13 mouse cellular contexts compared by ENCODE assay signal in genomic region chr2:59648444-59648843, GRCm38 (mm10). TPM values are rescaled to one million over a fixed set of nuclear protein-coding genes. Genes with fewer than 3 reads are reported as not detected.
DNase-seq lines count a peak whose midpoint lies in the region; ATAC-seq lines count a peak whose summit lies in the region.
"Had no signal": no experiment of that assay in that cellular context is flagged by ENCODE, and none has a peak within 500 bp of the region (broad histone marks: within the 10 kb centered on the region; RNA-seq: fewer than 3 reads in every experiment).

No protein-coding gene starts in this region.

- H3K9me3 ChIP-seq in limb, embryonic 12.5 days = no peaks in the 10 kb centered on the region
- H3K9me3 ChIP-seq in limb, embryonic 10.5 days (replicated peaks) = no peaks in the 10 kb centered on the region
- no peaks in the 10 kb centered on the region for H3K9me3 ChIP-seq in forebrain, embryonic 15.5 days
- no peaks in the 10 kb centered on the region for H3K9me3 ChIP-seq in midbrain, embryonic 10.5 days (replicated peaks)
- H3K9me3 ChIP-seq: embryonic facial prominence, embryonic 15.5 days; heart, embryonic 15.5 days; megakaryocyte, embryonic 14.5 days had no signal

- H3K4me1 ChIP-seq in limb, embryonic 12.5 days (replicated peaks) = peaks cover 56% of the 10 kb centered on the region
- H3K4me1 ChIP-seq in limb, embryonic 10.5 days = peaks cover 68% of the 10 kb centered on the region
- H3K4me1 ChIP-seq in forebrain, embryonic 15.5 days = peaks cover 37% of the 10 kb centered on the region
- peaks cover 38% of the 10 kb centered on the region for H3K4me1 ChIP-seq in midbrain, embryonic 10.5 days

- 14% methylated on average over 12 of the region's 12 CpGs for WGBS in limb, embryonic 12.5 days
- 16% methylated on average over 12 of the region's 12 CpGs for WGBS in limb, embryonic 10.5 days
- 11% methylated on average over 12 of the region's 12 CpGs for WGBS in forebrain, embryonic 15.5 days
- 8% methylated on average over 12 of the region's 12 CpGs for WGBS in midbrain, embryonic 10.5 days

- no peak overlapping the region for H3K9ac ChIP-seq in limb, embryonic 12.5 days (replicated peaks)
- no peak overlapping the region for H3K9ac ChIP-seq in forebrain, embryonic 15.5 days (replicated peaks)
- H3K9ac ChIP-seq: embryonic facial prominence, embryonic 15.5 days; heart, embryonic 15.5 days had no signal

- H3K27ac ChIP-seq in limb, embryonic 12.5 days = 0 out of 2 replicates have a peak overlapping the region, but pooled peaks have one; percentile 29
- H3K27ac ChIP-seq in limb, embryonic 10.5 days = no peak overlapping the region
- no peak overlapping the region for H3K27ac ChIP-seq in forebrain, embryonic 15.5 days (replicated peaks)
- no peak overlapping the region for H3K27ac ChIP-seq in midbrain, embryonic 10.5 days (replicated peaks)
- H3K27ac ChIP-seq: embryonic facial prominence, embryonic 15.5 days; heart, embryonic 15.5 days had no signal

- peaks cover 3% of the 10 kb centered on the region; the same call in 1 of the 2 replicates for H3K36me3 ChIP-seq in limb, embryonic 12.5 days
- peaks cover 54% of the 10 kb centered on the region for H3K36me3 ChIP-seq in limb, embryonic 10.5 days
- no peaks in the 10 kb centered on the region for H3K36me3 ChIP-seq in forebrain, embryonic 15.5 days
- H3K36me3 ChIP-seq in midbrain, embryonic 10.5 days = no peaks in the 10 kb centered on the region
- H3K36me3 ChIP-seq: embryonic facial prominence, embryonic 15.5 days; heart, embryonic 15.5 days had no signal

- no peak overlapping the region for H3K4me2 ChIP-seq in limb, embryonic 12.5 days
- 0 out of 2 replicates have a peak overlapping the region, but pooled peaks have one; percentile 6 for H3K4me2 ChIP-seq in forebrain, embryonic 15.5 days (replicated peaks)
- H3K4me2 ChIP-seq: embryonic facial prominence, embryonic 15.5 days; heart, embryonic 15.5 days had no signal

- no peaks in the 10 kb centered on the region for H3K27me3 ChIP-seq in limb, embryonic 12.5 days
- no peaks in the 10 kb centered on the region for H3K27me3 ChIP-seq in limb, embryonic 10.5 days (ENCODE audit: low read depth, poor library complexity, severe bottlenecking)
- H3K27me3 ChIP-seq in forebrain, embryonic 15.5 days = no peaks in the 10 kb centered on the region
- H3K27me3 ChIP-seq in midbrain, embryonic 10.5 days (ENCODE audit: low read depth, poor library complexity, severe bottlenecking) = peaks cover 81% of the 10 kb centered on the region
- H3K27me3 ChIP-seq: embryonic facial prominence, embryonic 15.5 days; heart, embryonic 15.5 days had no signal

- H3K4me3 ChIP-seq in limb, embryonic 12.5 days (replicated peaks) = no peak overlapping the region
- no peak overlapping the region for H3K4me3 ChIP-seq in limb, embryonic 10.5 days
- no peak overlapping the region for H3K4me3 ChIP-seq in forebrain, embryonic 15.5 days
- H3K4me3 ChIP-seq in midbrain, embryonic 10.5 days = 0 out of 2 replicates have a peak overlapping the region, but pooled peaks have one; percentile 1
- H3K4me3 ChIP-seq: embryonic facial prominence, embryonic 15.5 days; heart, embryonic 15.5 days; megakaryocyte, embryonic 14.5 days had no signal

- ATAC-seq in limb, embryonic 12.5 days (ENCODE audit: insufficient number of reproducible peaks, insufficient read depth, low FRiP score, low TSS enrichment, low read depth) = no peak
- no peak for ATAC-seq in forebrain, embryonic 15.5 days (replicated peaks)
- ATAC-seq: intestine, postnatal 0 days had no signal

- DNase-seq in limb, embryonic 10.5 days (ENCODE audit: low spot score) = no peak
- DNase-seq in midbrain, embryonic 10.5 days (ENCODE audit: low spot score) = no peak
- no peak for DNase-seq in spleen, postnatal 36 days (ENCODE audit: low spot score in 2 of 2)
- no peak for DNase-seq in adrenal gland, adult 2 months
- no peak for DNase-seq in urinary bladder, adult 18-20 months (ENCODE audit: low spot score in 2 of 2)
- DNase-seq: cerebellum, postnatal 10 days; lung, adult 2 months had no signal

RNA-seq across cellular contexts. Expression of gene Tanc1, which starts 36.6 kb away (rescaled TPM):
- 60.7 and 70.6 TPM in 2 replicates for polyA plus RNA-seq in limb, embryonic 12.5 days (2016; fragmentation: Nextera tagmentation; extraction: Ambion mirVana)
- 65.4 and 85.4 TPM in 2 replicates for polyA plus RNA-seq in limb, embryonic 10.5 days (2016; fragmentation: Nextera tagmentation; extraction: Ambion mirVana)
- 9.1 and 10.7 TPM in 2 replicates for polyA plus RNA-seq in forebrain, embryonic 15.5 days (2015; fragmentation: Nextera tagmentation; extraction: Ambion mirVana)
- 11.9 and 12.0 TPM in 2 replicates for polyA plus RNA-seq in midbrain, embryonic 10.5 days (2016; fragmentation: Nextera tagmentation; extraction: Ambion mirVana)
- 10 to 100 TPM; 16.4 to 17.3 TPM for total RNA-seq in adrenal gland, adult 2 months (2021)
- polyA plus RNA-seq in adrenal gland, adult 2 months (2012; rRNA removed) = 5.6 and 5.7 TPM in 2 replicates
